Mouse (Mus musculus): ENCODE data around the gene Fau. TPM values are rescaled to one million over a fixed set of nuclear protein-coding genes. Genes with fewer than 3 reads are reported as not detected.

The Fau gene
- total and polyA plus RNA-seq, 2 experiments, result 455 to 820 TPM

- TF ChIP-seq POLR2A (IDR thresholded peaks at IDR 0.05; ENCODE audit: extremely low read depth, insufficient read depth, low read length) (no peak), CTCF (IDR thresholded peaks at IDR 0.05; ENCODE audit: low read depth, low read length) (no peak)
- Histone ChIP-seq H3K4me1 (ENCODE audit: control insufficient read depth, insufficient read depth, low read length) (peaks cover 10% of the 10 kb centered on the region), H3K27ac (replicated peaks; ENCODE audit: insufficient read depth, low read depth, low read length) (no peak overlapping the region), H3K27me3 (ENCODE audit: control insufficient read depth, insufficient read depth, low read length) (no peaks in the 10 kb centered on the region), H3K36me3 (ENCODE audit: control insufficient read depth, insufficient read depth, low read length) (no peaks in the 10 kb centered on the region; the same call in 1 of the 2 replicates), H3K4me3 (ENCODE audit: insufficient read depth, low read depth, low read length) (no peak overlapping the region), H3K9ac (ENCODE audit: low read depth, low read length) (no peak overlapping the region), H3K79me2 (ENCODE audit: control insufficient read depth, insufficient read depth, low read length) (no peaks in the 10 kb centered on the region)
- 81% methylated on average over 7 of the region's 7 CpGs for WGBS
- DNase-seq (ENCODE audit: extremely low read depth, low read depth, low spot score), result no peak
Measured at GRCm38 (mm10) chr19:6016532-6016931, 41.1 kb upstream of the Fau start.

- 0 out of 2 replicates have a peak overlapping the region, but pooled peaks have one; percentile 22 for H3K9ac ChIP-seq (ENCODE audit: low read depth, low read length)
- WGBS, result 30% methylated on average over 15 of the region's 15 CpGs
- no peaks in the 10 kb centered on the region for H3K36me3 ChIP-seq (ENCODE audit: control insufficient read depth, insufficient read depth, low read length)
- H3K27me3 ChIP-seq (ENCODE audit: control insufficient read depth, insufficient read depth, low read length), result no peaks in the 10 kb centered on the region
- H3K4me1 ChIP-seq (ENCODE audit: control insufficient read depth, insufficient read depth, low read length), result peaks cover 10% of the 10 kb centered on the region
- no peak overlapping the region for H3K4me3 ChIP-seq (ENCODE audit: insufficient read depth, low read depth, low read length)
- H3K27ac ChIP-seq (replicated peaks; ENCODE audit: insufficient read depth, low read depth, low read length), result no peak overlapping the region
- no peaks in the 10 kb centered on the region for H3K79me2 ChIP-seq (ENCODE audit: control insufficient read depth, insufficient read depth, low read length)
- peak; percentile 85 for DNase-seq (ENCODE audit: extremely low read depth, low read depth, low spot score)
- TF ChIP-seq POLR2A (IDR thresholded peaks at IDR 0.05; ENCODE audit: extremely low read depth, insufficient read depth, low read length) (no peak), CTCF (IDR thresholded peaks at IDR 0.05; ENCODE audit: low read depth, low read length) (peak; percentile 96)
Measured at GRCm38 (mm10) chr19:6018142-6019089, 39.2 kb upstream of the Fau start.

GRCm38 (mm10) chr19:6020276-6020675, 37.4 kb upstream of the Fau start:
- H3K79me2 ChIP-seq (ENCODE audit: control insufficient read depth, insufficient read depth, low read length), result no peaks in the 10 kb centered on the region
- TF ChIP-seq POLR2A (IDR thresholded peaks at IDR 0.05; ENCODE audit: extremely low read depth, insufficient read depth, low read length) (no peak), CTCF (IDR thresholded peaks at IDR 0.05; ENCODE audit: low read depth, low read length) (no peak)
- peaks cover 11% of the 10 kb centered on the region for H3K4me1 ChIP-seq (ENCODE audit: control insufficient read depth, insufficient read depth, low read length)
- no peak for DNase-seq (ENCODE audit: extremely low read depth, low read depth, low spot score)
- WGBS, result 70% methylated on average over 3 of the region's 3 CpGs
- no peaks in the 10 kb centered on the region for H3K36me3 ChIP-seq (ENCODE audit: control insufficient read depth, insufficient read depth, low read length)
- no peak overlapping the region for H3K9ac ChIP-seq (ENCODE audit: low read depth, low read length)
- no peaks in the 10 kb centered on the region for H3K27me3 ChIP-seq (ENCODE audit: control insufficient read depth, insufficient read depth, low read length)
- no peak overlapping the region for H3K27ac ChIP-seq (replicated peaks; ENCODE audit: insufficient read depth, low read depth, low read length)
- H3K4me3 ChIP-seq (ENCODE audit: insufficient read depth, low read depth, low read length), result no peak overlapping the region

- Histone ChIP-seq H3K27me3 (ENCODE audit: control insufficient read depth, insufficient read depth, low read length) (no peaks in the 10 kb centered on the region), H3K9ac (ENCODE audit: low read depth, low read length) (no peak overlapping the region), H3K4me3 (ENCODE audit: insufficient read depth, low read depth, low read length) (no peak overlapping the region), H3K79me2 (ENCODE audit: control insufficient read depth, insufficient read depth, low read length) (no peaks in the 10 kb centered on the region), H3K36me3 (ENCODE audit: control insufficient read depth, insufficient read depth, low read length) (no peaks in the 10 kb centered on the region), H3K4me1 (ENCODE audit: control insufficient read depth, insufficient read depth, low read length) (peaks cover 6% of the 10 kb centered on the region), H3K27ac (replicated peaks; ENCODE audit: insufficient read depth, low read depth, low read length) (no peak overlapping the region)
- TF ChIP-seq CTCF (IDR thresholded peaks at IDR 0.05; ENCODE audit: low read depth, low read length), result no peak
- no peak for TF ChIP-seq POLR2A (IDR thresholded peaks at IDR 0.05; ENCODE audit: extremely low read depth, insufficient read depth, low read length)
- whole genome bisulfite sequencing, result 92% methylated on average over 8 of the region's 8 CpGs
- no peak for DNase-seq (ENCODE audit: extremely low read depth, low read depth, low spot score)
Measured at GRCm38 (mm10) chr19:6023059-6023458, 34.6 kb upstream of the Fau start.

GRCm38 (mm10) chr19:6023930-6024329, 33.7 kb upstream of the Fau start:
- 58% methylated on average over 7 of the region's 7 CpGs for WGBS
- H3K4me1 ChIP-seq (ENCODE audit: control insufficient read depth, insufficient read depth, low read length), result peaks cover 6% of the 10 kb centered on the region
- DNase-seq (ENCODE audit: extremely low read depth, low read depth, low spot score), result peak; percentile 57
- H3K9ac ChIP-seq (ENCODE audit: low read depth, low read length), result no peak overlapping the region
- H3K36me3 ChIP-seq (ENCODE audit: control insufficient read depth, insufficient read depth, low read length), result no peaks in the 10 kb centered on the region
- no peak overlapping the region for H3K27ac ChIP-seq (replicated peaks; ENCODE audit: insufficient read depth, low read depth, low read length)
- no peaks in the 10 kb centered on the region for H3K79me2 ChIP-seq (ENCODE audit: control insufficient read depth, insufficient read depth, low read length)
- TF ChIP-seq POLR2A (IDR thresholded peaks at IDR 0.05; ENCODE audit: extremely low read depth, insufficient read depth, low read length) (no peak), CTCF (IDR thresholded peaks at IDR 0.05; ENCODE audit: low read depth, low read length) (no peak)
- no peaks in the 10 kb centered on the region for H3K27me3 ChIP-seq (ENCODE audit: control insufficient read depth, insufficient read depth, low read length)
- H3K4me3 ChIP-seq (ENCODE audit: insufficient read depth, low read depth, low read length), result no peak overlapping the region

- TF ChIP-seq CTCF (IDR thresholded peaks at IDR 0.05; ENCODE audit: low read depth, low read length), result no peak
- TF ChIP-seq POLR2A (IDR thresholded peaks at IDR 0.05; ENCODE audit: extremely low read depth, insufficient read depth, low read length), result no peak
- Histone ChIP-seq H3K27ac (replicated peaks; ENCODE audit: insufficient read depth, low read depth, low read length) (no peak overlapping the region), H3K27me3 (ENCODE audit: control insufficient read depth, insufficient read depth, low read length) (no peaks in the 10 kb centered on the region), H3K9ac (ENCODE audit: low read depth, low read length) (no peak overlapping the region), H3K4me1 (ENCODE audit: control insufficient read depth, insufficient read depth, low read length) (peaks cover 4% of the 10 kb centered on the region), H3K36me3 (ENCODE audit: control insufficient read depth, insufficient read depth, low read length) (no peaks in the 10 kb centered on the region), H3K79me2 (ENCODE audit: control insufficient read depth, insufficient read depth, low read length) (no peaks in the 10 kb centered on the region), H3K4me3 (ENCODE audit: insufficient read depth, low read depth, low read length) (no peak overlapping the region)
- DNase-seq (ENCODE audit: extremely low read depth, low read depth, low spot score), result no peak
- 52% methylated on average over 6 of the region's 6 CpGs for WGBS
Measured at GRCm38 (mm10) chr19:6028991-6029390, 28.7 kb upstream of the Fau start.
